Mouse (Mus musculus) A20 (cell line): ENCODE results near the gene Ston1.

Source experiments
- DNase-seq: peaks from one replicate; pipeline ENCODE4 v3.0.0-alpha.2; 2011; ENCODE audit warnings: low read depth, low spot score

Ston1 gene

GRCm38 (mm10) chr17:88625931-88626330 lies 28.4 kb downstream of the Ston1 start:
- DNase-seq: no peak

- no peak for DNase-seq
These were observed 28.9 kb downstream of the Ston1 start for GRCm38 (mm10) chr17:88626347-88626811.

GRCm38 (mm10) chr17:88627150-88627549 lies 29.7 kb downstream of the Ston1 start:
- DNase-seq: no peak

- DNase-seq: no peak
These were observed 31.3 kb downstream of the Ston1 start for GRCm38 (mm10) chr17:88628676-88629380.

GRCm38 (mm10) chr17:88629381-88629759 lies 31.9 kb downstream of the Ston1 start:
- DNase-seq: no peak

- no peak for DNase-seq
These were observed 32.6 kb downstream of the Ston1 start for GRCm38 (mm10) chr17:88629931-88630553.

GRCm38 (mm10) chr17:88630554-88630948 lies 33.1 kb downstream of the Ston1 start:
- no peak for DNase-seq

- no peak for DNase-seq
These were observed 35.1 kb downstream of the Ston1 start for GRCm38 (mm10) chr17:88632631-88633030.

- DNase-seq: no peak
These were observed 38.6 kb downstream of the Ston1 start for GRCm38 (mm10) chr17:88636076-88636475.

- no peak for DNase-seq
These were observed 39.1 kb downstream of the Ston1 start for GRCm38 (mm10) chr17:88636587-88636986.

- DNase-seq: peak; percentile 61
These were observed 43.5 kb downstream of the Ston1 start for GRCm38 (mm10) chr17:88641012-88641411.

GRCm38 (mm10) chr17:88641836-88642235 lies 44.4 kb downstream of the Ston1 start:
- no peak for DNase-seq

GRCm38 (mm10) chr17:88644876-88645275 lies 47.4 kb downstream of the Ston1 start:
- no peak for DNase-seq

GRCm38 (mm10) chr17:88645299-88645698 lies 47.8 kb downstream of the Ston1 start:
- DNase-seq: no peak

- DNase-seq: no peak
These were observed 49.7 kb downstream of the Ston1 start for GRCm38 (mm10) chr17:88647149-88647548.

- peak; percentile 59 for DNase-seq
These were observed 54.5 kb downstream of the Ston1 start for GRCm38 (mm10) chr17:88652010-88652409.

- DNase-seq: peak; percentile 72
These were observed 55.4 kb downstream of the Ston1 start for GRCm38 (mm10) chr17:88652702-88653374.

- DNase-seq: no peak
These were observed 55.9 kb downstream of the Ston1 start for GRCm38 (mm10) chr17:88653375-88653769.

GRCm38 (mm10) chr17:88658510-88658909 lies 61.0 kb downstream of the Ston1 start:
- DNase-seq: no peak

- peak; percentile 41 for DNase-seq
These were observed 68.6 kb downstream of the Ston1 start for GRCm38 (mm10) chr17:88666076-88666475.

- DNase-seq: peak; percentile 68
These were observed 71.0 kb downstream of the Ston1 start, which contains the start of gene Gtf2a1l for GRCm38 (mm10) chr17:88668452-88668851. Gtf2a1l (plus strand) TSS chr17:88668660.

GRCm38 (mm10) chr17:88669921-88670320 lies 72.4 kb downstream of the Ston1 start:
- peak; percentile 40 for DNase-seq

GRCm38 (mm10) chr17:88670800-88671199 lies 73.3 kb downstream of the Ston1 start:
- DNase-seq: no peak
